Mouse (Mus musculus): Measurements from ENCODE around the gene Gm49361.

DNA sequence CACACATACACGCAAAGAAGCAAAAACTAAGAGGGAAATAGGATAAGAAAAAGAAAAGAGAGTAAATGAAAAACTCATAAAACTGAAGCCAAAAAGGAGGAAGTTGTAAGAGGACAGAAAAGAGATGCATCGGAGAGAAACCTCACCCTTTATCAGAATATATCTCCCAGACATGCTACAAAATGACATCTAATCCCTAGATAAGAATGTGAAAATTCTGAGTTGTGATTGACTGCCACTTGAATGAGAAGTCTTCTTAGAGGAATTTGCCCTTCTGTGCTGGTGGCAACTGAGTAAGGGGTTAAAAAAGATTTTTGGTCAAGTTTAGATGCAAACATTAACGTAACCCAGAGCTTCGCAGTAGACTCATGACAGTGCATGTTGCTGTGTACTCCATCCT, 99.7 kb downstream of the Gm49361 start:
- TF ChIP-seq GATA1 (IDR thresholded peaks at IDR 0.05; ENCODE audit: borderline replicate concordance, low read length) (no peak), CTCF (IDR thresholded peaks at IDR 0.05; ENCODE audit: low read depth, low read length) (no peak), POLR2AphosphoS5 (IDR thresholded peaks at IDR 0.05; ENCODE audit: insufficient replicate concordance, low read depth, low read length) (no peak), TAL1 (conservative IDR thresholded peaks at IDR 0.05; ENCODE audit: low read depth, low read length) (no peak), GATA2 (IDR thresholded peaks at IDR 0.05; ENCODE audit: borderline replicate concordance, low read depth, low read length) (no peak)

Data from G1E (cell line).